Mouse (Mus musculus) CH12.LX (cell line): ENCODE results near the gene Clmn.

Experiments used
- MAX ChIP-seq: IDR thresholded peaks from 2 replicates; pipeline ENCODE4 v1.6.1; 2011; ENCODE audit warnings: low read length, improper control_type of control experiment
- MAZ ChIP-seq: IDR thresholded peaks from 2 replicates; pipeline ENCODE4 v1.6.1; 2012; ENCODE audit warnings: low read depth, mild to moderate bottlenecking, inconsistent platforms, low read length, improper control_type of control experiment, moderate library complexity
- POLR2A ChIP-seq: IDR thresholded peaks from 2 replicates; pipeline ENCODE4 v1.6.1; 2011; ENCODE audit warnings: low read depth, mild to moderate bottlenecking, improper control_type of control experiment, low read length
- RAD21 ChIP-seq: IDR thresholded peaks from 2 replicates; pipeline ENCODE4 v1.6.1; 2011; ENCODE audit warnings: low read depth, mild to moderate bottlenecking, low read length, improper control_type of control experiment, moderate library complexity
- SIN3A ChIP-seq: IDR thresholded peaks from 2 replicates; pipeline ENCODE4 v1.6.1; 2012; ENCODE audit warnings: low read length, improper control_type of control experiment, inconsistent platforms
- USF1 ChIP-seq: IDR thresholded peaks from 2 replicates; pipeline ENCODE4 v1.6.1; 2014; ENCODE audit warnings: low read depth, mild to moderate bottlenecking, inconsistent platforms, low read length, improper control_type of control experiment
- USF2 ChIP-seq: conservative IDR thresholded peaks from 2 replicates; pipeline ENCODE4 v1.6.1; 2011; ENCODE audit warnings: low read depth, low read length, improper control_type of control experiment

DNA sequence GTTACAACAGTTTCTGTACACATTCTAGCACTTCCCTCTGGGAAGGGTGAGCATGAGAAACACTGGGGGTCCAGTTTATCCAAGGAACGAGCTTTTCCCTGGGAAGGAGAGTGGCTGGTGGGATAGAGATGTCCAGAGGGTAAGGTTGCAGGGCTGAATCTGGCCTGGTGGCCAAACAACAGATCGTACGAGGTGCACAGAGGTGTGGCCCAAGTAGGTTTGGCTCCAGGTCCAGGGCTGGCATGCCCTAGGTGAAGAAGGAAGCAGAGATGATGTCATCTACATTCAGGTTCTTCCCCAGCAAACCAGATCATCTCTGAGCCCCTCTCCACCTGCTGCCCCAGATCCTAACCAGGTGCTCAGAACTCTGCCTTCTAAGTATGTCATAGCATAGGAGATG is 8.3 kb downstream of the Clmn start:
- no peak for TF ChIP-seq SIN3A
- no peak for TF ChIP-seq POLR2A
- no peak for TF ChIP-seq MAX
- TF ChIP-seq USF1: no peak
- no peak for TF ChIP-seq RAD21
- no peak for TF ChIP-seq USF2
- TF ChIP-seq MAZ: no peak
